Mouse (Mus musculus): ENCODE measurements around the gene Trp53inp2. TPM values are rescaled to one million over a fixed set of nuclear protein-coding genes. Genes with fewer than 3 reads are reported as not detected.

The Trp53inp2 gene
- total and polyA plus RNA-seq, 3 experiments = 2.7 to 7.0 TPM; not detected in 1

DNA sequence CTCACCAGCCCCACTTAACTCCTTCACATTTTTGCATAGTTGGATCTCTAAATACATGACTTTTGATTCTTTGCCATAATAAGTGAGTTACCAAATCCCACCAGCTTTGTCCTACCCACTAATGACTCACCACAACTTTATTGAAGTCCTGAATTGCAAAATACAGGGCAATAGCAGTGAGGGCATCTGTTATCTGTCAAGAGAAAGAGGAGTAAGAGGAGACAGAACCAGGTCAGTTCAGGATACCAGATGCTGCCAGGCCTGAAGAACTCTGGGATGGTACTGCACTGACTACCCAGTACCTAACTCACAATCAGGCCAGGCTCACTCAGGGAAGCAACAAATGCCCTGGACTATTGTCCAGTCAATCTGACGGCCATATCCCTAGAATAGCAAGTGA is 45.6 kb upstream of the Trp53inp2 start:
- Histone ChIP-seq H3K27ac (ENCODE audit: control insufficient read depth, low read depth, low read length) (no peak overlapping the region), H3K36me3 (ENCODE audit: control insufficient read depth in 1 of 2, insufficient read depth in 2 of 2, low read length in 2 of 2) (peaks cover 3 to 7% of the 10 kb centered on the region in 2 experiments; a peak in 3 of 4 replicates), H3K9ac (ENCODE audit: control insufficient read depth, low read depth, low read length, poor library complexity, severe bottlenecking) (no peak overlapping the region), H3K4me1 (ENCODE audit: control insufficient read depth in 1 of 2, insufficient read depth in 2 of 2, low read length in 2 of 2) (peaks cover 2 to 6% of the 10 kb centered on the region in 2 experiments; a peak in 3 of 4 replicates), H3K4me3 (ENCODE audit: control insufficient read depth in 1 of 2, insufficient read depth in 1 of 2, low read depth in 2 of 2, low read length in 2 of 2) (no peak overlapping the region), H3K79me2 (ENCODE audit: control insufficient read depth, insufficient read depth, low read length, poor library complexity) (no peaks in the 10 kb centered on the region), H3K9me3 (replicated peaks; ENCODE audit: insufficient read depth, low read length) (no peaks in the 10 kb centered on the region), H3K27me3 (ENCODE audit: control insufficient read depth in 1 of 2, insufficient read depth in 2 of 2, low read length in 2 of 2) (no peaks in the 10 kb centered on the region)
- TF ChIP-seq EP300 (IDR thresholded peaks at IDR 0.05; ENCODE audit: low read depth in 1 of 2, low read length in 2 of 2) = no peak
- TF ChIP-seq GATA1 (IDR thresholded peaks at IDR 0.05; ENCODE audit: low read depth, low read length) = no peak
- TF ChIP-seq RAD21 (IDR thresholded peaks at IDR 0.05; ENCODE audit: low read depth, low read length) = no peak
- TF ChIP-seq TBP (IDR thresholded peaks at IDR 0.05; ENCODE audit: low read depth, low read length) = no peak
- no peak for TF ChIP-seq CHD1 (IDR thresholded peaks at IDR 0.05; ENCODE audit: low read depth, low read length)
- no peak for TF ChIP-seq JUND (IDR thresholded peaks at IDR 0.05; ENCODE audit: low read depth, low read length)
- TF ChIP-seq E2F4 (IDR thresholded peaks at IDR 0.05; ENCODE audit: borderline replicate concordance, low read depth, low read length) = no peak
- no peak for TF ChIP-seq KAT2A (conservative IDR thresholded peaks at IDR 0.05; ENCODE audit: low read depth, low read length)
- TF ChIP-seq NELFE (IDR thresholded peaks at IDR 0.05; ENCODE audit: low read depth, low read length) = no peak
- no peak for TF ChIP-seq BHLHE40 (IDR thresholded peaks at IDR 0.05; ENCODE audit: borderline replicate concordance, low read depth, low read length)
- no peak for TF ChIP-seq CTCF (IDR thresholded peaks at IDR 0.05 in 2 of 3, conservative IDR thresholded peaks at IDR 0.05 in 1 of 3; ENCODE audit: control insufficient read depth in 1 of 3, insufficient read depth in 1 of 3, low read depth in 2 of 3, low read length in 3 of 3, poor library complexity in 1 of 3, severe bottlenecking in 1 of 3)
- TF ChIP-seq TCF12 (IDR thresholded peaks at IDR 0.05; ENCODE audit: low read depth, low read length) = no peak
- TF ChIP-seq POLR2AphosphoS2 (IDR thresholded peaks at IDR 0.05; ENCODE audit: low read length) = no peak
- no peak for TF ChIP-seq MYB (IDR thresholded peaks at IDR 0.05; ENCODE audit: low read depth, low read length)
- TF ChIP-seq MYC (IDR thresholded peaks at IDR 0.05; ENCODE audit: low read depth, low read length) = no peak
- no peak for TF ChIP-seq ZNF384 (IDR thresholded peaks at IDR 0.05; ENCODE audit: low read depth, low read length)
- TF ChIP-seq HCFC1 (IDR thresholded peaks at IDR 0.05; ENCODE audit: low read depth, low read length) = no peak
- TF ChIP-seq RCOR1 (IDR thresholded peaks at IDR 0.05; ENCODE audit: low read depth, low read length) = no peak
- no peak for TF ChIP-seq MAFK (IDR thresholded peaks at IDR 0.05; ENCODE audit: borderline replicate concordance, low read depth, low read length)
- DNase-seq (ENCODE audit: low read depth, low spot score) = no peak

DNA sequence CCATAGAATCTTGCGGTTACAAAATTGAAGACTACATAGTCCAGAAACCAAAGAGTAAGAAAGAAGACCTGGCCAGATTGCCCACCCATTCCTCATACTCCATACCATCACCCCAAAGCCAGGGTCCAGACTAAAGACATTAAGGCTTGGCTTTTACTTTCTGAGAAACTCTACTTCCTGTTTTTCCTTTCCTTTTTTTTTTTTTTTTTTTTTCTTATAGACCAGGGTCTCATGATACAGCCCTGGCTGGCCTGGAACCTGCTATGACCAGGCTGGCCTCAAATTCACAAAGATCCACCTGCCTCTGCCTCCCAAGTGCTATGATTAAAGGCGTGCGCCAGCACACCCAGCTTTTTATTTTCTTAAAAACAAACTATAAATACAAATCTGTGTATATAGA is 44.6 kb upstream of the Trp53inp2 start:
- Histone ChIP-seq H3K27ac (ENCODE audit: control insufficient read depth, low read depth, low read length) (no peak overlapping the region), H3K27me3 (ENCODE audit: control insufficient read depth in 1 of 2, insufficient read depth in 2 of 2, low read length in 2 of 2) (no peaks in the 10 kb centered on the region), H3K79me2 (ENCODE audit: control insufficient read depth, insufficient read depth, low read length, poor library complexity) (no peaks in the 10 kb centered on the region), H3K36me3 (ENCODE audit: control insufficient read depth in 1 of 2, insufficient read depth in 2 of 2, low read length in 2 of 2) (peaks cover 3 to 7% of the 10 kb centered on the region in 2 experiments; a peak in 3 of 4 replicates), H3K9ac (ENCODE audit: control insufficient read depth, low read depth, low read length, poor library complexity, severe bottlenecking) (no peak overlapping the region), H3K4me3 (ENCODE audit: control insufficient read depth in 1 of 2, insufficient read depth in 1 of 2, low read depth in 2 of 2, low read length in 2 of 2) (no peak overlapping the region), H3K4me1 (ENCODE audit: control insufficient read depth in 1 of 2, insufficient read depth in 2 of 2, low read length in 2 of 2) (peaks cover 2 to 6% of the 10 kb centered on the region in 2 experiments; a peak in 3 of 4 replicates), H3K9me3 (replicated peaks; ENCODE audit: insufficient read depth, low read length) (no peaks in the 10 kb centered on the region)
- DNase-seq (ENCODE audit: low read depth, low spot score) = no peak
- TF ChIP-seq E2F4 (IDR thresholded peaks at IDR 0.05; ENCODE audit: borderline replicate concordance, low read depth, low read length) = no peak
- no peak for TF ChIP-seq POLR2AphosphoS2 (IDR thresholded peaks at IDR 0.05; ENCODE audit: low read length)
- peak; percentile 92 for TF ChIP-seq ZNF384 (IDR thresholded peaks at IDR 0.05; ENCODE audit: low read depth, low read length)
- no peak for TF ChIP-seq USF1 (IDR thresholded peaks at IDR 0.05; ENCODE audit: low read depth, low read length)
- TF ChIP-seq MAX (IDR thresholded peaks at IDR 0.05; ENCODE audit: low read length) = no peak

Data from MEL (cell line).